Mouse (Mus musculus) kidney, adult 2 months (tissue): ENCODE data around the gene Slc30a10. TPM values are rescaled to one million over a fixed set of nuclear protein-coding genes. Genes with fewer than 3 reads are reported as not detected.

Experiments used
- DNase-seq: peaks from one replicate; pipeline ENCODE4 v3.0.0; 2021
- H3K27ac ChIP-seq: fragments of 200-500 bp; 2 replicates; pipeline ENCODE4 v1.5.1; 2012; ENCODE audit warnings: low read depth, low read length, control low read depth, inconsistent platforms; ENCODE audit not compliant: insufficient read depth
- H3K27me3 ChIP-seq: fragments of 200-500 bp; replicated peaks from 2 replicates; pipeline ENCODE4 v1.6.1; 2012; ENCODE audit warnings: mild to moderate bottlenecking, moderate library complexity, low read length, inconsistent platforms; ENCODE audit not compliant: control insufficient read depth, insufficient read depth
- H3K36me3 ChIP-seq: fragments of 200-500 bp; 2 replicates; pipeline ENCODE4 v1.6.1; 2012; ENCODE audit warnings: mild to moderate bottlenecking, moderate library complexity, low read length, inconsistent platforms; ENCODE audit not compliant: control insufficient read depth, insufficient read depth
- H3K4me1 ChIP-seq: fragments of 200-500 bp; 2 replicates; pipeline ENCODE4 v1.6.1; 2011; ENCODE audit warnings: low read length; ENCODE audit not compliant: control insufficient read depth, insufficient read depth
- H3K4me3 ChIP-seq: fragments of 200-500 bp; 2 replicates; pipeline ENCODE4 v1.5.1; 2011; ENCODE audit warnings: mild to moderate bottlenecking, low read depth, low read length, control low read depth; ENCODE audit not compliant: insufficient read depth
- CTCF ChIP-seq: fragments of 200-500 bp; conservative IDR thresholded peaks from 2 replicates; pipeline ENCODE4 v1.5.1; 2011; ENCODE audit warnings: low read depth, mild to moderate bottlenecking, control low read depth, low read length, moderate library complexity, mixed read lengths; ENCODE audit not compliant: insufficient read depth, insufficient read length
- POLR2A ChIP-seq: fragments of 200-500 bp; IDR thresholded peaks from one replicate; pipeline ENCODE4 v1.6.1; 2011; ENCODE audit warnings: low read depth, low read length, control low read depth
- WGBS: fragments of 180-500 bp; shearing (Covaris S2); methylation state at CpG from one replicate; pipeline ENCODE4 v1.1.7; 2018; 5-methylcytosine and 5-hydroxymethylcytosine counted together
- polyA plus RNA-seq: library from polyadenylated mRNA; depleted of rRNA; stranded (reverse); fragments of >200 nt; gene quantifications from 2 replicates; pipeline ENCODE4 v1.2.3, GENCODE M21; 2012; rRNA removed

Gene Slc30a10
- polyA plus RNA-seq = 0.01 TPM in 1 of 2 replicates, not detected in the other

DNA sequence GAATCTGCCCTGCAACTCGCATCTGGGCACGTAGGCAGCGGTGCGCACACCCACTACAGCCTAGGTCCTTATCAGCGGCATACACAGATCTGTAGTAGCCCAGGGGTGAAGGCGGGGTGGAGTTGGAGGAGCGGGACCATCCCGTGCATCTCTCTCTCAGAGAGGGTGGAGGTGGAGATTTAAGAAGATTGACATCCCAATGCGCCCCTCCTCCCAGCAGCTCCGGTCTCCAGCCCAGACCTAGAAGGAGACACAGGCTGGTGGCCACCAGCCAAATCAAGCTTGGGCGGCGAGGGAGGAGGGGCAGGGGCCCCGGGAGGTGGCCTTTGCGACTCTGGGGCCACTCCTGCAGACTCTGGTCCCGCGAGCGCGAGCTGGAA is at the start of gene Slc30a10:
Gene Slc30a10 (plus strand): TSS at position 274 of the 380 bp plus-strand sequence.
- no peak within 1 kb of the TSS for H3K27ac ChIP-seq
- H3K4me1 ChIP-seq = no peaks in the 10 kb centered on the region
- DNase-seq = no peak
- no peak within 1 kb of the TSS; the same call in 1 of the 2 replicates for H3K4me3 ChIP-seq
- 5% methylated on average over 18 of the region's 18 CpGs for whole genome bisulfite sequencing
- no peaks in the 10 kb centered on the region for H3K27me3 ChIP-seq
- H3K36me3 ChIP-seq = no peaks in the 10 kb centered on the region
- TF ChIP-seq POLR2A (no peak), CTCF (no peak)

DNA sequence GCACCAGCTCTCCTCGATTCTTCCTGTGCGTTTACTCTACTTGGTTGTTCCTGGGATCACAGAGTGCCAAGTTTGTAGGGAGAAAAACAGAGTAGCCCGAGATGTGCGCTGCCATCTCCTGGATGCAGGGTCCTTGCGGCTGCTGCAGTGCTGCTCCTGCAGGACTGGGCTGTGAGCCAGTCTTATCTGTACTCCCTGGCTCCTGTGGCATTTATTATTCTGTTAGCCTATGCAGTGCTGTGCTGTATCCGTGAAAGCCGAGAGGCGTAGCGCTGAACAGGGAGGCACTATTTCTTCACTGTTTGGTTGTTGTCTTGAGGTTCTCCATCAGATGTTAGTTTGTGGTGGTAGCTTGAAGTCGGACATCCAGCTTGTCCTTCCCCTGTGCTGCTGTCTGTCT is 48.7 kb upstream of the Slc30a10 start:
- Histone ChIP-seq H3K4me1 (no peaks in the 10 kb centered on the region), H3K36me3 (peaks cover 7% of the 10 kb centered on the region), H3K4me3 (no peak overlapping the region), H3K27ac (no peak overlapping the region), H3K27me3 (no peaks in the 10 kb centered on the region)
- WGBS = 85% methylated on average over 10 of the region's 10 CpGs
- TF ChIP-seq CTCF = no peak
- TF ChIP-seq POLR2A = no peak
- DNase-seq = no peak

DNA sequence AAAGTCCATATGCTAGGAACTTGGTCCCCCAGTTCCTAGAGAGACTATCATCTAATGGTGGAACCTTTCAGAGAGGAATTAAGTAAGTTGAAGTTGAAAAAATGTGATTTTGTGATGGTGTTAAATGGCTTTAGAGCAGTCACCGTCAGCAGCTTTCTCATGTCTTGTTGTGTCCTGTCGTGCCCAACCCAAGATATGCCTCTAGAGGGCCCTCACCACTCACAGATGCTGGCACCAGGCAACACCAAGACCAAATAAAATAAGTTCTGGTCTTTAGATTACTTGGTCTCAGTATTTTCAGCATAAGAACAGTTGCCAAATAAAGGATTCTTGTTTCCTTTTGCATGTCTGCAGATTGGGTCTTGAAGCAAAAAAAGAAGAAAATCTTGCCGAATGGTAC is 44.8 kb upstream of the Slc30a10 start:
- WGBS = 77% methylated on average over 3 of the region's 3 CpGs
- DNase-seq = no peak
- Histone ChIP-seq H3K4me3 (no peak overlapping the region), H3K4me1 (no peaks in the 10 kb centered on the region), H3K36me3 (peaks cover 7% of the 10 kb centered on the region), H3K27ac (no peak overlapping the region), H3K27me3 (no peaks in the 10 kb centered on the region)
- 0 out of 2 replicates have a peak, but pooled peaks have one; percentile 15 for TF ChIP-seq CTCF
- TF ChIP-seq POLR2A = no peak

DNA sequence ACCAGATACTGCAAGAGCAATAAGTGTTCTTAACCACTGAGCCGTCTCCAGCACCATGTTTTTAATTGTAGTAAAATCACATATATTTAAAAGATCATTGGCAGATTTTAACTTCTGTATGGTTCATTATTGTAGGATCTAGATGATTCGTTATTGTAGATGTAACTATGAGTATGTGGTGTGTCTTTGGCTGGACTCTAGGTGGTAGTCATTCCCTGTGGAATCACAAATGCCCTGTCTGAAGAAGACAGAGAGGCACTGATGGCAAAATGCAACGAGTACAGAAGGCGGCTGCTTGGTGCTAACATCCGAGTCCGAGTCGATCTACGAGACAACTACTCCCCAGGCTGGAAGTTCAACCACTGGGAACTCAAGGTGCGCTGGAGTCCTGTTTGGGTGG is 36.6 kb upstream of the Slc30a10 start:
- H3K27me3 ChIP-seq = no peaks in the 10 kb centered on the region
- peaks cover 4% of the 10 kb centered on the region for H3K36me3 ChIP-seq
- H3K4me1 ChIP-seq = no peaks in the 10 kb centered on the region
- WGBS = 92% methylated on average over 9 of the region's 9 CpGs
- H3K27ac ChIP-seq = no peak overlapping the region
- TF ChIP-seq POLR2A = no peak
- no peak for TF ChIP-seq CTCF
- H3K4me3 ChIP-seq = no peak overlapping the region
- no peak for DNase-seq

DNA sequence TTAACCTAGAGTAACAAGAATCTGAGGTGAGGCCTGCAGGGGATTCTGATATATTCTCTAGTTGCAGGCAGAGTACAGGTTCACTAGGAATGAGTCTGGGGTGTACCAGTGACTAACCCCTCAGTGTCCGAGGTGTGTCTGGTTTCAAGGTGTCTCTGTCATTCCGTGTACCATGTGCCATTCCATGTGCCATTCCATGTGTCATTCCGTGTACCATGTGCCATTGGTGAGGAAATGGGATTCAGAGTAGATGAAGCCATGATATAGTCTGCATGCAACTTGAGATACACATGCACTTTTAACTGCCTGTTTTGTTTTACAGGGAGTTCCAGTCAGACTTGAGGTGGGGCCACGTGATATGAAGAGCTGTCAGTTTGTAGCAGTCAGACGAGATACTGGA is 34.8 kb upstream of the Slc30a10 start:
- Histone ChIP-seq H3K4me3 (no peak overlapping the region), H3K27me3 (no peaks in the 10 kb centered on the region), H3K36me3 (peaks cover 2% of the 10 kb centered on the region), H3K27ac (no peak overlapping the region), H3K4me1 (no peaks in the 10 kb centered on the region)
- 90% methylated on average over 5 of the region's 5 CpGs for WGBS
- TF ChIP-seq POLR2A (no peak), CTCF (no peak)
- DNase-seq = no peak

DNA sequence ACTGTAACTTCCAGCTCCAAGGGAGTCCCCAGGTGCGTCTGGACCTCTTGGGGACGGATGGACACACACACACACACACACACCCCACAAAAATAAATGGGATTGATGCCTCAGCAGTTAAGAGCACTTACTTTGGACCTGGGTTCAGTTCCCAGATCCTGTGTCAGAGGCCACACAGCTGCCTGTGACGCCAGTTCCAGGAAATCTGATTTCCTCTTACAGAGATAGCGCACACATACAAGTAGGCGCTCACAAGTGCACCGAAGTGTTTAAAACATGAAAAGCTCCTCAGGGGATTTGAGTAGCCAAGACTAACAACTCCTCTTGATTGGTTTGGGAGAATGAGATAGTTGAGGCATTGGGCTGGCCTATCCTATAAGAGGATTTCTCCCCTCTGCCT is 33.9 kb upstream of the Slc30a10 start:
- 87% methylated on average over 6 of the region's 6 CpGs for WGBS
- DNase-seq = no peak
- Histone ChIP-seq H3K4me3 (no peak overlapping the region), H3K27me3 (no peaks in the 10 kb centered on the region), H3K4me1 (no peaks in the 10 kb centered on the region), H3K36me3 (no peaks in the 10 kb centered on the region; the same call in 1 of the 2 replicates), H3K27ac (no peak overlapping the region)
- no peak for TF ChIP-seq CTCF
- no peak for TF ChIP-seq POLR2A

DNA sequence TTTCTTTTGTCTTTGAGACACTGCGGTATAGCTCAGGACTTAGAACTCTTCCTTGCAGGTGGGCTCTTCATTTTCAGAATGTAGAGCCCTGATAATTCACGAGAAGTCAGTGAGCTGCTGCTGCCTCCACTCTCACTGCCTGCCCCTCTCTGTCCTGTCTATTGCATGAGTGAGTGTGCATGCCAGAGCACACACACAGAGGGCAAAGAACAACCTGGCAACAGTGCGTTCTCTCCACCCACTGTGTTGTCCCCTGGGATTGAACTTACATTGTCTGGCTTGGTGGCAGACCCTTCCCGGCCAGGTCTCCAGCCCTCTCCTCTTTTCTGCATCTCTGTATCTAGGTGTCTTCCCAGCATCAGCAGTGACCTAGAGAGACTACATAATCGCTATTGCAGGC is 28.1 kb upstream of the Slc30a10 start:
- no peak overlapping the region for H3K4me3 ChIP-seq
- no peaks in the 10 kb centered on the region for H3K4me1 ChIP-seq
- no peak for TF ChIP-seq POLR2A
- TF ChIP-seq CTCF = no peak
- H3K27ac ChIP-seq = no peak overlapping the region
- DNase-seq = no peak
- WGBS = 87% methylated on average over 5 of the region's 5 CpGs
- no peaks in the 10 kb centered on the region for H3K27me3 ChIP-seq
- peaks cover 3% of the 10 kb centered on the region for H3K36me3 ChIP-seq

DNA sequence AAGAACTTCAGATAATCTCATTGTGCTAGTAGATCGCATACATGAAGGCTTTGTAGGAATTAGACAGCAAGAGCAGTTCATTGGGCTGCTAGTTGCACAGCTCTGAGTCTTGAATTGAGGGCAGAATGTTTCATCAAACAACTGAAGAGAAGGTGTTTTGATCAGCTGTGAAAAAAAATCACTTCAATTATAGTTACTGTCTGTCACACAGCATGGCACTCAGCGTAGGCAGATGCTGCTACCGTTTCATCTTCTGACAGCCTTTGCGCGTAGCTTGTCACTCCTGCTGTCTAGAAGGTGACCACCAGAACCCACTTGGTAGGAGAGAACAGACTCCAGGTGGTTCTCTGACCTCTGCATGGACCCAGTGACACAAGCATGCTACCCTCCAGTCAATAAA is 24.2 kb upstream of the Slc30a10 start:
- H3K4me1 ChIP-seq = no peaks in the 10 kb centered on the region

More for the DNA sequence above, 24.2 kb upstream of the Slc30a10 start:
- 95% methylated on average over 5 of the region's 5 CpGs for WGBS
- Histone ChIP-seq H3K27ac (no peak overlapping the region), H3K36me3 (peaks cover 3% of the 10 kb centered on the region), H3K27me3 (no peaks in the 10 kb centered on the region), H3K4me3 (no peak overlapping the region)
- TF ChIP-seq CTCF = no peak
- TF ChIP-seq POLR2A = no peak
- DNase-seq = no peak
